Mouse (Mus musculus) left cerebral cortex, postnatal 14 days (tissue): Measurements from ENCODE around the gene Rnpepl1. TPM values are rescaled to one million over a fixed set of nuclear protein-coding genes. Genes with fewer than 3 reads are reported as not detected.

Experiments
- total RNA-seq, 2 experiments: library from RNA; stranded (reverse); gene quantifications; 2 replicates each; pipeline ENCODE4 v1.2.3; 2021

Rnpepl1 gene
- total RNA-seq, 2 experiments from 2014 or later, result 39.9 to 42.5 TPM

Other genes with a start within 250 kb of the Rnpepl1 start
- 10 to 100 TPM; 73.9 to 88.5 TPM for gene Gpc1, start 79.1 kb upstream of the Rnpepl1 start, total RNA-seq
- under 1 TPM; 0.11 to 0.19 TPM for gene Ankmy1, start 7.9 kb upstream of the Rnpepl1 start, total RNA-seq
- gene Dusp28, start 3.8 kb upstream of the Rnpepl1 start, total RNA-seq, result 1 to 10 TPM; 6.6 to 8.1 TPM
- gene Capn10, start 23.6 kb downstream of the Rnpepl1 start, total RNA-seq, result 10 to 100 TPM; 44.9 to 52.0 TPM
- gene Gpr35, start 40.1 kb downstream of the Rnpepl1 start, total RNA-seq, result under 1 TPM; 0.26 to 0.61 TPM
- not detected for gene Aqp12, start 95.6 kb downstream of the Rnpepl1 start, total RNA-seq
- 100 to 1,000 TPM; 813 to 815 TPM for gene Kif1a, start 191.2 kb downstream of the Rnpepl1 start, total RNA-seq
- gene Agxt, start 224.5 kb downstream of the Rnpepl1 start, total RNA-seq, result not detected